Mouse (Mus musculus): Measurements from ENCODE around the gene Iffo1.

DNA sequence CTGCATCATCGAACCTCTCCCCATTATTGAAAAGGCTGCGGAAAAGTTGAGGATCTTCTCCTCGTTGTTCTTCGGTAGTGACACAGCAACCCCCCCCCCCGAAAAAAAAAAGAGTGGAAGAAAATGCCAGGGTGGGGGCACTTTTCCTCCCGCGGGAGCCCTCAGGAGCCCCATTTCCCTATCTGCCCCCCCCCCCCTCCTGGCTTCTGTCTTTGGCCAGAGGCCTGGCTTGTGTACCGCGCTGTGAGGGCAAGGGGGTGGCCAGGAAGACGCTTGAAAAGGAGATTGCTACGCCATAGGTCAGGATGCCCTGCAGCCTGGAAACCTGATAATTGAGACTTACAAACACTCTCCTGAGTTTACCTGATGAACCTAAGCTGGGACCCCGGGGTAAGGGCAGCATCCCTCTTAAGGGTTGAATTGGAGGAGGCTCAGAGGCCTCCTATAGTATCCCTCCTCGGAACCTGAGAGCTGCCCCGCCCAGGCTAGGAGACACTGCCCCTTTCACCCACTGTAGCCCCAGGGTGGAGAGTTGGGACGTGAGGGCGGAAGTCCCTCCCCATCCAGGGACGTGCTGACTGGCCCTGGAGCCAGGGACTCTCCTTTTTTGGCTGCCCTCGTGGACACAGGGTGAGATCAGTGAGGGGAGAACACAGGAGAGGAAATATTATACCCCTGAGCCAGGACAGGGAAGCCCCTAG is 21.2 kb downstream of the Iffo1 start, which contains the start of gene Gapdh:
- no peak for TF ChIP-seq CTCF (conservative IDR thresholded peaks at IDR 0.05; ENCODE audit: low read length)
- no peak for TF ChIP-seq POU5F1 (IDR thresholded peaks at IDR 0.05; ENCODE audit: borderline replicate concordance, low read length)
- no peak for TF ChIP-seq NANOG (IDR thresholded peaks at IDR 0.05; ENCODE audit: borderline replicate concordance, low read length)

All from E14TG2a.4 (cell line).